Mouse (Mus musculus) stomach, postnatal 0 days (tissue): ENCODE results near the gene Batf3. TPM values are rescaled to one million over a fixed set of nuclear protein-coding genes. Genes with fewer than 3 reads are reported as not detected.

ENCODE experiments used
- ATAC-seq: fragments of 200-750 bp; cut with Nextera tagmentation; 2 replicates; pipeline ENCODE4 v1.8.0; 2017; ENCODE audit not compliant: low FRiP score, low TSS enrichment
- DNase-seq: peaks from one replicate; pipeline ENCODE4 v3.0.0-alpha.2; 2016; ENCODE audit warnings: low spot score
- H3K27ac ChIP-seq: fragments of 300-500 bp; sonication (generic); replicated peaks from 2 replicates; pipeline ENCODE4 v1.5.1; 2014; ENCODE audit warnings: mild to moderate bottlenecking, control low read depth
- H3K27me3 ChIP-seq: fragments of 300-500 bp; sonication (generic); 2 replicates; pipeline ENCODE4 v1.6.1; 2014; ENCODE audit warnings: low read length; ENCODE audit not compliant: control insufficient read depth, insufficient read depth
- H3K36me3 ChIP-seq: fragments of 300-500 bp; sonication (generic); 2 replicates; pipeline ENCODE4 v1.6.1; 2014; ENCODE audit warnings: low read length, mixed read lengths; ENCODE audit not compliant: control insufficient read depth, insufficient read depth
- H3K4me1 ChIP-seq: fragments of 300-500 bp; sonication (generic); replicated peaks from 2 replicates; pipeline ENCODE4 v1.6.1; 2014; ENCODE audit warnings: antibody characterized with exemption; ENCODE audit not compliant: control insufficient read depth, insufficient read depth
- H3K4me2 ChIP-seq: fragments of 300-500 bp; sonication (generic); replicated peaks from 2 replicates; pipeline ENCODE4 v1.6.1; 2014; ENCODE audit warnings: low read depth, mild to moderate bottlenecking, control low read depth, moderate library complexity
- H3K4me3 ChIP-seq: fragments of 300-500 bp; sonication (generic); 2 replicates; pipeline ENCODE4 v1.5.1; 2014; ENCODE audit warnings: low read depth, low read length, control low read depth
- H3K9ac ChIP-seq: fragments of 300-500 bp; sonication (generic); 2 replicates; pipeline ENCODE4 v1.6.1; 2014; ENCODE audit warnings: mild to moderate bottlenecking, low read length, control low read depth, mixed read lengths
- H3K9me3 ChIP-seq: fragments of 300-500 bp; sonication (generic); 2 replicates; pipeline ENCODE4 v1.6.1; 2016; ENCODE audit warnings: low read length; ENCODE audit not compliant: control insufficient read depth
- CTCF ChIP-seq: IDR thresholded peaks from 2 replicates; pipeline ENCODE4 v1.5.1; 2016; ENCODE audit warnings: antibody characterized with exemption, low read depth, mild to moderate bottlenecking, moderate library complexity
- EP300 ChIP-seq: optimal IDR thresholded peaks from 2 replicates; pipeline ENCODE3; 2016; ENCODE audit warnings: antibody characterized with exemption
- WGBS: fragments of 180-500 bp; shearing (Covaris S2); extraction: QIAGEN DNeasy Blood & Tissue Kit; methylation state at CpG from one replicate; pipeline ENCODE4 v1.1.7; 2014; 5-methylcytosine and 5-hydroxymethylcytosine counted together
- polyA plus RNA-seq: library from polyadenylated mRNA; unstranded; fragments of >200 nt; fragmentation: Nextera tagmentation; extraction: Ambion mirVana; gene quantifications from 2 replicates; pipeline ENCODE4 v1.2.1, GENCODE M21; 2015

Gene Batf3
- polyA plus RNA-seq, 1 experiment from 2014 or later, result 5.7 TPM

DNA sequence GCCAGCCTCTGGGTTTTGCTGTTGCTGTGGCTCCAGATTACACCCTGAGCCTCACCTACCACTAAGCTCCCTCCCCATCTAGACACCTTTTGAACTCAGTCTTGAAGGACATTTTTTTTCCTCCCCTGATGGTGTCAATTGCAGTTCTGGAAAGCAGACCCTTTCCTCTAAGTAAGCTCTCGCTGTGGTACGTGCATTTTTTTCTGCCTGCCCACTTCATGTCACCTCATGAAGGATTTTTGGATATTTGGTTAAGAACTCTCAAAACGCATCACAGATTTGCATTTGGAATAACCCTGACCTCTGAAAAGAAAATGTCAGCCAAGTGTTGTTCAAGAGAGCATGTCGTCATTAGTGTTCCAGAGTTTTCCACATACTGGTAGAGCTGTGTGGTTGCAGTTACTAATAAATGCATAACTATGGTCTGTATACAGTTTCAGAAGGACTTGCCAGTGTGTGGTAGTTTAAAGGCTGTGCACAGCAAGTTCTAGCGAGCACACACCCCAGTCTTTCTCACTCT is 2.2 kb downstream of the Batf3 start:
- H3K4me3 ChIP-seq, result no peak overlapping the region
- ATAC-seq (no peak), DNase-seq (no peak)
- TF ChIP-seq EP300 (no peak), CTCF (no peak)
- no peaks in the 10 kb centered on the region for H3K27me3 ChIP-seq
- no peak overlapping the region for H3K9ac ChIP-seq
- WGBS, result 60% methylated on average over 5 of the region's 5 CpGs
- H3K27ac ChIP-seq, result no peak overlapping the region
- no peaks in the 10 kb centered on the region for H3K4me1 ChIP-seq
- no peaks in the 10 kb centered on the region for H3K9me3 ChIP-seq
- no peak overlapping the region for H3K4me2 ChIP-seq
- no peaks in the 10 kb centered on the region for H3K36me3 ChIP-seq

DNA sequence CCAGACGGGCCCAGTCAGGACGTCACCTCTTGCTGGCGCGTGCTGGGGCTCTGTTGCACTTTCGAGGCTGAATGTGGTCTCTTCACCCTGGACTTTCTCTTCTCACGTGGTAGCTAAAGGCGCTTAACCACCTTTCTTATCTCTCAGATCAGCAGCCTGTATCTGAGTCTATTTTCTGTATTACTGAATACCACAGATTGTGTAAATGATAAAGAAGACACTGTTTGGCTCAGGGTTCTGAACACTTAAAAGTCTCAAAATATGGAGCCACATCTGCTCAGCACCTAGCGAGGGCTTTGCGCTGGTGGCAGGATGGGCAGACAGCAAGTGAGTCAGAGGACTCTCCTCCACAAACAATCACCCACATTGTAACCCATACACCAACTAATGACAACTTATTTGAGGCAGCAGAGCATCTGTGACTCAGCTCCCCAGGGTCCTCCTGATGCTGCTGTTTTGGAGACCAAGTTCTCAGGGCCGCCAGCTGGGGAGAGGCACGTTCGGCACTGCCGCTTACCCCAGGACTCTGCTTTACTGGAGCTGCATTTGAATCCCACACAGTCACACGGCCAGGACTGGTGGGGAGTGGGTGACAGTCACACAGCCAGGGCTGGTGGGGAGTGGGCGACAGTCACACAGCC is 5.2 kb downstream of the Batf3 start:
- no peaks in the 10 kb centered on the region for H3K27me3 ChIP-seq
- no peak overlapping the region for H3K27ac ChIP-seq
- H3K9ac ChIP-seq, result no peak overlapping the region
- TF ChIP-seq CTCF (no peak), EP300 (no peak)
- 84% methylated on average over 15 of the region's 15 CpGs for WGBS
- no peak for ATAC-seq
- H3K4me1 ChIP-seq, result no peaks in the 10 kb centered on the region
- no peak for DNase-seq
- H3K9me3 ChIP-seq, result no peaks in the 10 kb centered on the region
- H3K4me2 ChIP-seq, result no peak overlapping the region
- no peak overlapping the region for H3K4me3 ChIP-seq
- no peaks in the 10 kb centered on the region for H3K36me3 ChIP-seq

DNA sequence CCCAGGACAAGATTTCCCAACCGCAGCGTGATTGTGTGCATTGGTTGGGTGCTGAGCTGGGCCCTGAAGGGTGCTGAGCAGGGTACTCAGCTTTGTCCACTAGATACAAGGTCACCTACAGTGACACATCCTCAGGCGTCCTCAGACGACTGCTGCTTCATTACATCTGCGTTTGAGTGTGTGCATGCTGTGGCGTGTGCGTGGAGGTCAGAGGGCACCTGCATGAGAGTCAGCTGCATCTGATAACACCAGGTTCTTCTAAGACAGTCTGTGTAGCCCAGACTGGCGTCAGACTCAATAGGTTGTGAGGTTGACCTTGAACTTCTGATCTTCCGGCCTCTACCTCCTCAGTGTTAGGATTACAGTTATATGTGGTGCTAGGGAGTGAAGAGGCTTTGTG is 7.6 kb downstream of the Batf3 start:
- Histone ChIP-seq H3K4me2 (no peak overlapping the region), H3K27me3 (no peaks in the 10 kb centered on the region), H3K36me3 (no peaks in the 10 kb centered on the region), H3K4me3 (no peak overlapping the region), H3K27ac (no peak overlapping the region), H3K9ac (no peak overlapping the region), H3K4me1 (no peaks in the 10 kb centered on the region), H3K9me3 (no peaks in the 10 kb centered on the region)
- ATAC-seq (0 out of 2 replicates have a peak, but pooled peaks have one; percentile 6), DNase-seq (no peak)
- 80% methylated on average over 9 of the region's 9 CpGs for WGBS
- no peak for TF ChIP-seq CTCF
- TF ChIP-seq EP300, result no peak

DNA sequence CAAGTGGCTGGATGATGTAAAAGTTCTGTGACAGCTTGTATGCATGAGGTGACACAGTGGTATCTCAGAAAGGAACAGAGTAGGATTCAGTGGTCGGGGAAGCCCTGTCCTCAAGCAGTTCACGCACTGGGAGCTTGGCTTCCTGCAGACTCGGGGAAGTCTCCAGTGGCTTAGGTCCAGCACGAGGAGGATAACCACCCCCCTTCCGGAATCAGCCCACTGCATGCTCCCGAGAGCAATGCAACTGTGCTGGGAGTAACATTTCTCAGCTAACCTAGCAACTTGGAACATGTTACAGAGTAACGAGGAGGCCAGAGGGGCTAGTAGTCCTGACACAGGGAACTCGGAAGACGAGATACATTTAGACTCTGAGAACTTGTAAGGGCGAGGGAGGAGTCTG is 9.7 kb downstream of the Batf3 start:
- H3K27ac ChIP-seq, result no peak overlapping the region
- H3K36me3 ChIP-seq, result no peaks in the 10 kb centered on the region
- DNase-seq, result no peak
- no peak overlapping the region for H3K4me2 ChIP-seq
- H3K4me3 ChIP-seq, result no peak overlapping the region
- H3K4me1 ChIP-seq, result no peaks in the 10 kb centered on the region
- H3K9ac ChIP-seq, result no peak overlapping the region
- 59% methylated on average over 10 of the region's 10 CpGs for WGBS
- TF ChIP-seq CTCF (no peak), EP300 (no peak)
- no peaks in the 10 kb centered on the region for H3K9me3 ChIP-seq
- H3K27me3 ChIP-seq, result no peaks in the 10 kb centered on the region
- ATAC-seq, result no peak

DNA sequence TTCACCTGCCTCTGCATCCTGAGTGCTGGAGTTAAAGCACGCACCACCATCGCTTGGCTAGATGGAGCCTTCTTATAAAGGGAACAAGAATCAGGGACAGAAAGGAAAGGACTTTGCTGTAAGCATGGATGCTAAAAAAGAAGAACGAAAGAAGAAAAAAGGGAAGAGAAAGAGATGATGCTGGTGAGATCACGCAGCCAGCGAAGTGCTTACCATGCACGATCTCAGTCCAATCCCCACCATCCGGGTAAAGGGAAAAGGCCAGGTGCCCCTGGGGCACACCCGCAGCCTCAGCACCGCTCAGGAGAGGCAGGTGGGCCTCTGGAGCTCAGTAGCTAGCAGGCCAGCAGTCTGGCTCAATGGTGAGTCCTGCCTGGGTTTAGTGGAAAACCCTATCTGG is 12.3 kb downstream of the Batf3 start:
- no peaks in the 10 kb centered on the region for H3K36me3 ChIP-seq
- no peak for TF ChIP-seq EP300
- TF ChIP-seq CTCF, result no peak
- H3K4me2 ChIP-seq, result no peak overlapping the region
- 89% methylated on average over 9 of the region's 9 CpGs for WGBS
- H3K4me1 ChIP-seq, result no peaks in the 10 kb centered on the region
- no peaks in the 10 kb centered on the region for H3K9me3 ChIP-seq
- ATAC-seq (no peak), DNase-seq (no peak)
- no peaks in the 10 kb centered on the region for H3K27me3 ChIP-seq
- H3K27ac ChIP-seq, result no peak overlapping the region
- H3K4me3 ChIP-seq, result no peak overlapping the region
- no peak overlapping the region for H3K9ac ChIP-seq

DNA sequence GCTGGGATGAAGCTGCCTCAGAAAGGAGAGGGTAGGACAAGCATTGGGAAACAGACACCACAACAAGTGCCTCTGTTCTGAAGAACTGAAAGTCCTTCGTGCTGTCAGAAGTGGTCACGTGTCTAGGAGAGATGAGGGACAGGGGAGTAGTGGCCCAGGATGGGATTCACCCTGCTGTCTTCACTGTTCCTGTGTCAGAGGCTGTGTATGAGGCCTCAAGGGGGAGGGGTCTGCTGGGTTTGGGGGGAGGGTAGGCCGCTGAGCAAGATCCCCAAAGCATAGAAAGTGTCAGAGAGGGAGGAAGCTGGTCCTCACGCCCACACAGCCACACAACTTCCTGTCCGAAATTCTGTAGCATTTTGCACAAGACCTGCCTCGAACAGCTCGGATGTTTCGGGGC is 13.5 kb downstream of the Batf3 start:
- H3K27ac ChIP-seq, result no peak overlapping the region; the same call in 1 of the 2 replicates
- TF ChIP-seq EP300, result no peak
- TF ChIP-seq CTCF, result no peak
- DNase-seq, result no peak
- ATAC-seq, result peak; percentile 18; the same call in 1 of the 2 replicates
- WGBS, result 55% methylated on average over 8 of the region's 8 CpGs
- no peaks in the 10 kb centered on the region for H3K27me3 ChIP-seq
- H3K4me3 ChIP-seq, result no peak overlapping the region
- no peak overlapping the region for H3K4me2 ChIP-seq
- no peaks in the 10 kb centered on the region for H3K36me3 ChIP-seq
- H3K9ac ChIP-seq, result no peak overlapping the region
- H3K4me1 ChIP-seq, result no peaks in the 10 kb centered on the region
- no peaks in the 10 kb centered on the region for H3K9me3 ChIP-seq
